Mouse (Mus musculus): ENCODE data around the gene Tcf15. TPM values are rescaled to one million over a fixed set of nuclear protein-coding genes. Genes with fewer than 3 reads are reported as not detected.

The Tcf15 gene
- polyA plus RNA-seq, 1 experiment from 2014 or later: 9.2 TPM

- H3K36me3 ChIP-seq: peaks cover 8% of the 10 kb centered on the region; the same call in 1 of the 2 replicates
- H3K4me1 ChIP-seq: peaks cover 22% of the 10 kb centered on the region
- H3K9me3 ChIP-seq: no peaks in the 10 kb centered on the region
- no peak for ATAC-seq (ENCODE audit: extremely low read depth, insufficient number of reproducible peaks, low FRiP score, low TSS enrichment)
- H3K27ac ChIP-seq (replicated peaks): 0 out of 2 replicates have a peak overlapping the region, but pooled peaks have one; percentile 15
- peak overlapping the region; percentile 77 for H3K4me3 ChIP-seq
- no peak overlapping the region for H3K9ac ChIP-seq
- H3K4me2 ChIP-seq: peak overlapping the region; percentile 87
- 98% methylated on average over 10 of the region's 10 CpGs for WGBS
- H3K27me3 ChIP-seq (replicated peaks): peaks cover 28% of the 10 kb centered on the region
These were observed 36.8 kb upstream of the Tcf15 start for GRCm38 (mm10) chr2:152106597-152106996.

DNA sequence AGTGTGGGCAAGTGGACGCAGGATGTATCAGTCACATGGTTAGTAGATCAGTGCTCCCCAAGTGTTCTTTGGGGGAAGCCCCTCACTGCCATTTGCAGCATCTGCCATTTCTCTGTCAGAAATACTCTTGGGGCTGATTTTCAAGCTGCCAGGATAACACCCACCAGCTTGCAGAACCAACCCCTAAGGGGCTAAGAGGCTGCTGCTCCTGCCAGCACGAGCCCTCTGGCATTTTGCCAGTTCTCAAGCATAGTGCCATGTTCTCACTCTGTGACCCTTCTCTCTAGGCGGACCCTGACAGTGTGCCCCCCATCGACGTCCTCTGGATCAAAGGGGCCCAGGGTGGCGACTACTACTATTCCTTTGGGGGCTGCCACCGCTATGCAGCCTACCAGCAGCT is 34.7 kb upstream of the Tcf15 start:
- Histone ChIP-seq H3K4me1 (peaks cover 24% of the 10 kb centered on the region), H3K36me3 (peaks cover 8% of the 10 kb centered on the region; the same call in 1 of the 2 replicates), H3K27ac (replicated peaks) (no peak overlapping the region), H3K4me2 (no peak overlapping the region), H3K9ac (no peak overlapping the region), H3K9me3 (no peaks in the 10 kb centered on the region), H3K4me3 (no peak overlapping the region), H3K27me3 (replicated peaks) (peaks cover 20% of the 10 kb centered on the region; the same call in 1 of the 2 replicates)
- no peak for ATAC-seq (ENCODE audit: extremely low read depth, insufficient number of reproducible peaks, low FRiP score, low TSS enrichment)
- WGBS: 58% methylated on average over 7 of the region's 7 CpGs

DNA sequence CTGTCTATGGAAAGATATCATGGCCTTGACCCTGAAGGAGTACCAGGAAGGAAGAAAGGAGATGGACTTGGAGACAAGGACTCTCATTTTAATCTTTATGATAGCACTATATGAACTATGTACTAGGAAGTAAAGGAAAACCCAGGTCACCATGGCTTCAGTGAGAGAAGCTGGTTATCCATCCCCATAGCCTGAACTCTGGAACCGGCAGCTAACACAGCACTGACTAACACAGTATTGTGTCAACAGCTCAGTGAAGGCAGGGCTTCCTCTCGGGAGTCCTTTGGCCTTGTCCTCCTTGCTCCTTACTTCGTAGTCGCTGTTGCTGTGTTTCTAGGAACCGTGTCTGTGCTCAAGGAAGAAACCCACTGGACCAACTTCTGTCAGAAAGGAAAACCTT is 34.0 kb upstream of the Tcf15 start:
- WGBS: 84% methylated on average over 5 of the region's 5 CpGs
- Histone ChIP-seq H3K9me3 (no peaks in the 10 kb centered on the region), H3K36me3 (peaks cover 8% of the 10 kb centered on the region; the same call in 1 of the 2 replicates), H3K4me2 (no peak overlapping the region), H3K4me1 (peaks cover 26% of the 10 kb centered on the region), H3K27me3 (replicated peaks) (peaks cover 23% of the 10 kb centered on the region; the same call in 1 of the 2 replicates), H3K27ac (replicated peaks) (no peak overlapping the region), H3K9ac (no peak overlapping the region), H3K4me3 (no peak overlapping the region)
- ATAC-seq (ENCODE audit: extremely low read depth, insufficient number of reproducible peaks, low FRiP score, low TSS enrichment): no peak

GRCm38 (mm10) chr2:152111311-152111710 is 32.0 kb upstream of the Tcf15 start:
- Histone ChIP-seq H3K4me1 (peaks cover 26% of the 10 kb centered on the region), H3K4me3 (no peak overlapping the region), H3K4me2 (no peak overlapping the region), H3K27ac (replicated peaks) (no peak overlapping the region), H3K9me3 (no peaks in the 10 kb centered on the region), H3K27me3 (replicated peaks) (peaks cover 42% of the 10 kb centered on the region), H3K9ac (0 out of 2 replicates have a peak overlapping the region, but pooled peaks have one; percentile 6), H3K36me3 (peaks cover 8% of the 10 kb centered on the region; the same call in 1 of the 2 replicates)
- ATAC-seq (ENCODE audit: extremely low read depth, insufficient number of reproducible peaks, low FRiP score, low TSS enrichment): no peak
- WGBS: 28% methylated on average over 2 of the region's 2 CpGs

GRCm38 (mm10) chr2:152111920-152112319 is 31.4 kb upstream of the Tcf15 start:
- 11% methylated on average over 7 of the region's 7 CpGs for WGBS
- Histone ChIP-seq H3K4me3 (no peak overlapping the region), H3K4me2 (0 out of 2 replicates have a peak overlapping the region, but pooled peaks have one; percentile 2), H3K9ac (no peak overlapping the region), H3K27ac (replicated peaks) (no peak overlapping the region), H3K27me3 (replicated peaks) (peaks cover 43% of the 10 kb centered on the region), H3K9me3 (no peaks in the 10 kb centered on the region), H3K4me1 (peaks cover 22% of the 10 kb centered on the region), H3K36me3 (peaks cover 8% of the 10 kb centered on the region; the same call in 1 of the 2 replicates)
- peak; percentile 32 for ATAC-seq (ENCODE audit: extremely low read depth, insufficient number of reproducible peaks, low FRiP score, low TSS enrichment)

DNA sequence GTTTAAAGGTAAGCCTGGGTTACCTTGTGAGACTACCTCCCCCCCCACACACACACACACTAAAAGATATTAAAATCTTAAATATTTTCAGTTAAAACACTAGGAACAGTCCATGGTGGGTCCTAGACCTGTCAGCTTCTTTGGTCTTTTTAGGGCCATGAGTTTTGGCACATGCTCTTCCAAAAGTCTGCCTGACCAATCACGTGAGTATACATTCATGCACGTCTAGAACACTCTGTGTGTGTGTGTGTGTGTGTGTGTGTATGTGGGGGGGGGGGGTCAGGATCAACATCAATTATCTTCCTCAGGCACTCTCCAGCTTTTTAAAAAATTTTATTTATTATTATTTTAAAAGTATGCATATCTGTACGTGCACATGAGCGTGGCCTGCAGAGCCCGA is 30.9 kb upstream of the Tcf15 start:
- no peak overlapping the region for H3K27ac ChIP-seq (replicated peaks)
- no peak for ATAC-seq (ENCODE audit: extremely low read depth, insufficient number of reproducible peaks, low FRiP score, low TSS enrichment)
- H3K4me1 ChIP-seq: peaks cover 22% of the 10 kb centered on the region
- H3K36me3 ChIP-seq: peaks cover 8% of the 10 kb centered on the region; the same call in 1 of the 2 replicates
- H3K9me3 ChIP-seq: no peaks in the 10 kb centered on the region
- 81% methylated on average over 5 of the region's 5 CpGs for WGBS
- no peak overlapping the region for H3K4me2 ChIP-seq
- H3K9ac ChIP-seq: no peak overlapping the region
- H3K4me3 ChIP-seq: no peak overlapping the region
- peaks cover 43% of the 10 kb centered on the region for H3K27me3 ChIP-seq (replicated peaks)

DNA sequence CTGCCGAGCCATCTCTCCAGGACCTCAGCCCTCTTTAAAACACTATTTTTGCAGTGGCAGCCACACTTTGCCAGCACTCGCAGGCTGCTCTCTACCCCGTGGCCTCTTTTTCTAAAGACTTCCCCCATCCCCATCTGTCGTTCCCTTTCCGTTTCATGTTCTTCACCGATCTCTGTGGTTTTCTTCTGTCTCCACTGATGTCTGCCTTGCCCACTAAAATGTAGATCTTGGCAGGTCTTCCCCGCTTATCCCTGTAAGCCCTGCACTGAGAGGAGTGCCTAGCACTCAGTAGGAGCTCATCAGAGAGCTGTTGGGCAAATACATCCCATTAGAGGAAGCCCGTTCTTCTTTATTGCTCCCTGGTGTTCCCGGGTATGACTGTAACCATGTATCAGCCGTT is 30.4 kb upstream of the Tcf15 start:
- Histone ChIP-seq H3K9me3 (no peaks in the 10 kb centered on the region), H3K9ac (no peak overlapping the region), H3K27me3 (replicated peaks) (peaks cover 43% of the 10 kb centered on the region), H3K4me2 (no peak overlapping the region), H3K27ac (replicated peaks) (no peak overlapping the region), H3K36me3 (peaks cover 7% of the 10 kb centered on the region; the same call in 1 of the 2 replicates), H3K4me1 (peaks cover 22% of the 10 kb centered on the region), H3K4me3 (no peak overlapping the region)
- no peak for ATAC-seq (ENCODE audit: extremely low read depth, insufficient number of reproducible peaks, low FRiP score, low TSS enrichment)
- WGBS: 62% methylated on average over 10 of the region's 10 CpGs

DNA sequence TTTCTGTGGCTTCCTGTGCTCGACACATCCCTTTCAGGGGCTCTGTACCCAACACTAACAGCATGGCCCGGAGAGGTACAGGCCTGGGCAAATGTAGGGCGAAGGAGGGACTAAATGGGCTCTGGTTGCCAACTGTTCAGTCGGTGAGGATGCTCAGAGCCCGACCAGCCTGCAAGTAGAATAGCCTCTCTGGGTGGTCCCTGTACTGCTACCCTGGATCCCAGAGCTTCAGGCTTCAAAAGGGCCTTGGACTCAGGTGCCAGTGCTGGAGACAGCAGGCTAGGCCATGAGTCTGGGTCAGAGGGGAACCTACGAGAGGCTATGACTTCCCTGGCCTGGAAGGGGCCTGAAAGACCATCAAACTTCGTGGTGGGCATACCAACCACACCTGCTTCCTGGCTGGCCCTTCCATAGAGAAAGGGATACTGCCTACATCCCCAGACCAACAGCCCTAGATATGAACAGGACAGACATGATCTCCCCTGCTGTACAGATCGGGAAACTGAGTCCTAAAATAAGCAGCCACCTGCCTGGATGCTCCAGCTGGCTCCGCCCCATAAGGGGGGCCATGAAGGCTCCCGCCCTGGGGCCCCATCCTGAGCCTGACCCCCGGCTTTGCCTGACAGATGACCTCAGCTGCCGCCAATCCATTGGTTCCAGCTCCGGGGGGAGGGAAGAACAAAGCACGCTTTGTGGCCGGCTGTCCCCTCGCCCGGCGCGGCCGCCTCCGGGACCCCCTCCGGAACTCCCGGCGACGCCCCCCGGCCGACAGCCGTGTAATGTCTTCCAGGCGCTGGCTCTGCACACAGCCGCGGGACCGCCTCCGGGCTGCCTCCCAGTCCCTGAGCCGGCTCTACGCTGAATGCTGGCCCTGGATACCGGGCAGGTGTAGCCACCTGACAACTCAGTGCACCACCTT is 29.0 kb upstream of the Tcf15 start:
- Histone ChIP-seq H3K27me3 (replicated peaks) (peaks cover 45% of the 10 kb centered on the region), H3K27ac (replicated peaks) (no peak overlapping the region), H3K9me3 (no peaks in the 10 kb centered on the region), H3K4me1 (peaks cover 22% of the 10 kb centered on the region), H3K4me3 (peak overlapping the region; percentile 29), H3K9ac (peak overlapping the region; percentile 29; the same call in 1 of the 2 replicates), H3K4me2 (peak overlapping the region; percentile 65), H3K36me3 (peaks cover 2% of the 10 kb centered on the region; the same call in 1 of the 2 replicates)
- WGBS: 16% methylated on average over 36 of the region's 36 CpGs
- no peak for ATAC-seq (ENCODE audit: extremely low read depth, insufficient number of reproducible peaks, low FRiP score, low TSS enrichment)

DNA sequence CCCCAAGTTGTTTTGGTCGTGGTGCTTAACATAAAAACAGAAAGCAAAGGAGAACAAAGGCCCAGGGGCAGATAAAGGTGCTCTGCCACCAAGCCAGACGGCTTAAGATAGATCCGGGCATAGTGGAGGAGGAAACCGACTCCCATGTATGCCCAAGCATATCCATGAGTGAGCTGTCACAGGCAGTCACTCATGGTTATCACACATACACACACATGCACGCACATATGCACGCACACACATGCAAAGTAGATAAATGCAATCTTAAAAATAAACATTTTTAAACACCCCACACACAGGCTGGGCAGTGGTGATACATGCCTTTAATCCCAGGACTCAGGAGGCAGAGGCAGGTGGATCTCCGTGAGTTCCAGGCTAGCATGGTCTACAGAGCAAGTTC is 25.7 kb upstream of the Tcf15 start:
- Histone ChIP-seq H3K4me3 (no peak overlapping the region), H3K4me1 (peaks cover 12% of the 10 kb centered on the region), H3K27ac (replicated peaks) (no peak overlapping the region), H3K4me2 (no peak overlapping the region), H3K27me3 (replicated peaks) (peaks cover 55% of the 10 kb centered on the region), H3K36me3 (no peaks in the 10 kb centered on the region), H3K9me3 (no peaks in the 10 kb centered on the region), H3K9ac (no peak overlapping the region)
- WGBS: 69% methylated on average over 7 of the region's 7 CpGs
- ATAC-seq (ENCODE audit: extremely low read depth, insufficient number of reproducible peaks, low FRiP score, low TSS enrichment): no peak

DNA sequence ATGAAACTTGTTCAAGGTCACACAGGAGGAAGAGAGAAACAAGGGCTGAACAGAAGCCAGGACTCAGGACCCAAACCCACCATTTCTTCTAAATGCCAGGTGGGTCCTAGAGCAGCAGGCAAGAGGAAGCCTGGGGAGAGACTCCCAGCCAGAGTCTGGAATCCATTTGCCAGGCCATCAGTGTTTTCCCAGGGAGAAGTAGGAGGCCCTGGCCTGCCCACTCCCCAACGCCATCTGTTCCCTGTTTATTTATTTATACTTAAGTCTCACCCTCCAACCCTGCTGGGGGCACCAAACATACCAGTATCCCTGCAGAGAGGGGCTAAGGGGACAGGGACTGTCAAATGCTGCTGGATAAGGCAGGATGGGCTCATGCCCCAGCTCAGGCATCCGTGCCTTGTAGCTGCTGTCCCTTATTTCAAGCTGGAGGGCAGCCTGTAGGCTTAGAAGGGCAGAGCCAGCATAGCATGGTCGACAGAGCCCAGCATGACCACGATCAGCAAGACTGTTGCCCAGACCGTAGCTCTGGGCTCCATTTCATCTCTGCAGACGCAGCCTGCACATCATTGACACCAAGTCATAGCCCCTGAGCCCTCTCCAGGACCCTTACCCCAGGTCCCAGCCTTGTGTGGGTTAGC is 24.0 kb upstream of the Tcf15 start:
- 33% methylated on average over 6 of the region's 6 CpGs for WGBS
- Histone ChIP-seq H3K27me3 (replicated peaks) (peaks cover 45% of the 10 kb centered on the region), H3K4me1 (peaks cover 10% of the 10 kb centered on the region), H3K9me3 (no peaks in the 10 kb centered on the region), H3K27ac (replicated peaks) (no peak overlapping the region), H3K9ac (no peak overlapping the region), H3K36me3 (no peaks in the 10 kb centered on the region), H3K4me2 (no peak overlapping the region), H3K4me3 (no peak overlapping the region)
- no peak for ATAC-seq (ENCODE audit: extremely low read depth, insufficient number of reproducible peaks, low FRiP score, low TSS enrichment)

GRCm38 (mm10) chr2:152122896-152123295 is 20.5 kb upstream of the Tcf15 start:
- H3K27ac ChIP-seq (replicated peaks): no peak overlapping the region
- no peak overlapping the region for H3K9ac ChIP-seq
- H3K36me3 ChIP-seq: no peaks in the 10 kb centered on the region
- H3K4me2 ChIP-seq: no peak overlapping the region
- no peaks in the 10 kb centered on the region for H3K4me1 ChIP-seq
- H3K9me3 ChIP-seq: no peaks in the 10 kb centered on the region
- H3K4me3 ChIP-seq: no peak overlapping the region
- 43% methylated on average over 9 of the region's 9 CpGs for WGBS
- peaks cover 25% of the 10 kb centered on the region for H3K27me3 ChIP-seq (replicated peaks)
- ATAC-seq (ENCODE audit: extremely low read depth, insufficient number of reproducible peaks, low FRiP score, low TSS enrichment): no peak
